11 mouse cellular contexts compared by ENCODE assay signal in the genomic region with DNA sequence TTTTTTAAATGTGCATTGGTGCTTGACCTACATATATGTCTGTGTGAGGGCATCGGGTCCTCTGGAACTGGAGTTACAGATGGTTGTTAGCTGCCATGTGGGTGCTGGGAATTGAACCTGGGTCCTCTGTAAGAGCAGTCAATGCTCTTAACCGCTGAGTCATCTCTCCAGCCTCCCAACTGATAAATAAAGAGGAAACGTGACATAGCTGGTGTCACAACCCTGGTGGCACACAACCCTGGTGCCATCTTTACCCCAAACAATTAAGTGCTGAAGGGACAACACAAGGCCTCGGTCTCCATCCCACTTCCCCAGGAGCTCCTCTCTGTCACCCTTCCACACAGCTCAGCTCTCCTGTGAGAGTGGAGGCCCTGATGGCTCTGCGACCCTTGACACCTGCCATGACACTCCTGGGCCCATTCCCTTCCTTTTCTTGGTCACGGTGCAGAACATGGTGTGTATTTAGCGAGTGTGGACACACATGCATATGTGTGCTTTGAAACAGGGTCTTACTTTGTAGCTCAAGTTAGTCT. TPM values are rescaled to one million over a fixed set of nuclear protein-coding genes. Genes with fewer than 3 reads are reported as not detected.
A peak's percentile ranks its signal among the peaks of the same experiment; 100 is the strongest.
DNase-seq lines count a peak whose midpoint lies in the region; ATAC-seq lines count a peak whose summit lies in the region.
"Had no signal": no experiment of that assay in that cellular context is flagged by ENCODE, and none has a peak within 500 bp of the region (broad histone marks: within the 10 kb centered on the region; RNA-seq: fewer than 3 reads in every experiment).

No protein-coding gene starts in this region.

- H3K4me2 ChIP-seq in limb, embryonic 13.5 days (replicated peaks), result peak overlapping the region; percentile 99

- peaks cover 18% of the 10 kb centered on the region for H3K9me3 ChIP-seq in megakaryocyte, embryonic 14.5 days
- H3K9me3 ChIP-seq in limb, embryonic 13.5 days, result no peaks in the 10 kb centered on the region

- peaks cover 41% of the 10 kb centered on the region for H3K4me1 ChIP-seq in megakaryocyte, embryonic 14.5 days
- H3K4me1 ChIP-seq in limb, embryonic 13.5 days, result peaks cover 54% of the 10 kb centered on the region

- intact Hi-C loops in heart, postnatal 14 days (cut with DNase I), result no loop called here

- peak; percentile 89 for DNase-seq in heart, adult 11 months
- no peak for DNase-seq in heart, postnatal 14 days
- no peak for DNase-seq in ovary, adult 18-20 months (ENCODE audit: low spot score)
- DNase-seq in adrenal gland, adult 2 months, result no peak
- no peak for DNase-seq in cerebellum, adult 11-12 months
- DNase-seq: B cell, adult 2 months; cerebellum, postnatal 14 days; kidney, postnatal 25 days had no signal

- no peak overlapping the region for H3K27ac ChIP-seq in limb, embryonic 13.5 days

- H3K27me3 ChIP-seq in megakaryocyte, embryonic 14.5 days (replicated peaks), result peaks cover 51% of the 10 kb centered on the region
- H3K27me3 ChIP-seq in limb, embryonic 13.5 days, result peaks cover 10% of the 10 kb centered on the region

- 90% methylated on average over 7 of the region's 7 CpGs for WGBS in limb, embryonic 13.5 days

- H3K9ac ChIP-seq in limb, embryonic 13.5 days, result peak overlapping the region; percentile 93

- H3K4me3 ChIP-seq in megakaryocyte, embryonic 14.5 days (replicated peaks), result peak overlapping the region; percentile 15
- H3K4me3 ChIP-seq in limb, embryonic 13.5 days, result peak overlapping the region; percentile 90

- ATAC-seq in megakaryocyte, adult 5-6 weeks (ENCODE audit: poor library complexity, severe bottlenecking), result no peak
- no peak for ATAC-seq in limb, embryonic 13.5 days (ENCODE audit: low FRiP score, low read depth)

- H3K36me3 ChIP-seq in megakaryocyte, embryonic 14.5 days (replicated peaks; ENCODE audit: low read length), result peaks cover 4% of the 10 kb centered on the region
- H3K36me3 ChIP-seq in limb, embryonic 13.5 days, result peaks cover 22% of the 10 kb centered on the region

RNA-seq across cellular contexts. Expression of a gene that starts 2.8 kb away (rescaled TPM):
- total RNA-seq in heart, postnatal 14 days (2021), result 10 to 100 TPM; 22.7 to 25.3 TPM
- polyA plus RNA-seq in megakaryocyte, embryonic 14.5 days (2012; ENCODE audit: insufficient read depth, low replicate concordance), result 2.7 and 4.0 TPM in 2 replicates
- total RNA-seq in megakaryocyte, adult 5-6 weeks (2015), result 0.71 and 1.3 TPM in 2 replicates
- total RNA-seq in megakaryocyte, adult 5-6 weeks (2017), result 0.70 and 2.5 TPM in 2 replicates
- polyA plus RNA-seq in limb, embryonic 13.5 days (2015; fragmentation: Nextera tagmentation; extraction: Ambion mirVana), result 19.5 and 20.5 TPM in 2 replicates
- total RNA-seq in adrenal gland, adult 2 months (2021), result 10 to 100 TPM; 21.8 to 22.5 TPM
- 23.8 and 30.7 TPM in 2 replicates for polyA plus RNA-seq in adrenal gland, adult 2 months (2012; rRNA removed)

RNA-seq across cellular contexts. Expression of a gene that starts 23.6 kb away (rescaled TPM):
- 10 to 100 TPM; 10.9 to 13.0 TPM for total RNA-seq in heart, postnatal 14 days (2021)
- polyA plus RNA-seq in megakaryocyte, embryonic 14.5 days (2012; ENCODE audit: insufficient read depth, low replicate concordance), result 0.35 and 1.5 TPM in 2 replicates
- 4.8 and 5.0 TPM in 2 replicates for total RNA-seq in megakaryocyte, adult 5-6 weeks (2015)
- 11.9 and 13.3 TPM in 2 replicates for total RNA-seq in megakaryocyte, adult 5-6 weeks (2017)
- polyA plus RNA-seq in limb, embryonic 13.5 days (2015; fragmentation: Nextera tagmentation; extraction: Ambion mirVana), result 35.3 and 36.2 TPM in 2 replicates
- 10 to 100 TPM; 24.2 to 25.2 TPM for total RNA-seq in adrenal gland, adult 2 months (2021)
- 8.5 and 10.2 TPM in 2 replicates for polyA plus RNA-seq in adrenal gland, adult 2 months (2012; rRNA removed)

RNA-seq across cellular contexts. Expression of a gene that starts 28.8 kb away (rescaled TPM):
- total RNA-seq in heart, postnatal 14 days (2021), result 1 to 10 TPM; 3.1 to 3.6 TPM
- 28.9 and 32.8 TPM in 2 replicates for polyA plus RNA-seq in megakaryocyte, embryonic 14.5 days (2012; ENCODE audit: insufficient read depth, low replicate concordance)
- total RNA-seq in megakaryocyte, adult 5-6 weeks (2015), result 2.3 and 3.5 TPM in 2 replicates
- 4.2 and 8.2 TPM in 2 replicates for total RNA-seq in megakaryocyte, adult 5-6 weeks (2017)
- 125 and 135 TPM in 2 replicates for polyA plus RNA-seq in limb, embryonic 13.5 days (2015; fragmentation: Nextera tagmentation; extraction: Ambion mirVana)
- total RNA-seq in adrenal gland, adult 2 months (2021), result 1 to 10 TPM; 2.5 to 5.1 TPM
- 19.4 and 23.9 TPM in 2 replicates for polyA plus RNA-seq in adrenal gland, adult 2 months (2012; rRNA removed)

RNA-seq across cellular contexts. Expression of a gene that starts 46.5 kb away (rescaled TPM):
- 1 to 10 TPM; 1.2 to 1.9 TPM for total RNA-seq in heart, postnatal 14 days (2021)
- 3.3 and 4.1 TPM in 2 replicates for polyA plus RNA-seq in megakaryocyte, embryonic 14.5 days (2012; ENCODE audit: insufficient read depth, low replicate concordance)
- 13.1 and 20.1 TPM in 2 replicates for total RNA-seq in megakaryocyte, adult 5-6 weeks (2015)
- total RNA-seq in megakaryocyte, adult 5-6 weeks (2017), result 11.6 and 14.8 TPM in 2 replicates
- polyA plus RNA-seq in limb, embryonic 13.5 days (2015; fragmentation: Nextera tagmentation; extraction: Ambion mirVana), result 0.97 and 1.0 TPM in 2 replicates
- total RNA-seq in adrenal gland, adult 2 months (2021), result 1 to 10 TPM; 7.8 to 8.4 TPM
- 25.4 and 26.9 TPM in 2 replicates for polyA plus RNA-seq in adrenal gland, adult 2 months (2012; rRNA removed)

RNA-seq across cellular contexts. Expression of a gene that starts 56.7 kb away (rescaled TPM):
- total RNA-seq in heart, postnatal 14 days (2021), result 100 to 1,000 TPM; 100 to 115 TPM
- polyA plus RNA-seq in megakaryocyte, embryonic 14.5 days (2012; ENCODE audit: insufficient read depth, low replicate concordance), result 104 and 138 TPM in 2 replicates
- total RNA-seq in megakaryocyte, adult 5-6 weeks (2015), result 74.1 and 78.0 TPM in 2 replicates
- total RNA-seq in megakaryocyte, adult 5-6 weeks (2017), result 35.1 and 35.4 TPM in 2 replicates
- 193 and 199 TPM in 2 replicates for polyA plus RNA-seq in limb, embryonic 13.5 days (2015; fragmentation: Nextera tagmentation; extraction: Ambion mirVana)
- total RNA-seq in adrenal gland, adult 2 months (2021), result 10 to 100 TPM; 77.7 to 87.8 TPM
- 78.6 and 81.4 TPM in 2 replicates for polyA plus RNA-seq in adrenal gland, adult 2 months (2012; rRNA removed)

Comparison
In these comparisons a context has a peak if more than half of its experiments do, and no peak if none do; other contexts are left out.
1. RNA of a gene that starts 2.8 kb away (total RNA-seq): 22.7 to 25.3 TPM in heart, postnatal 14 days and 21.8 to 22.5 TPM in adrenal gland, adult 2 months; 0.70 to 2.5 TPM in megakaryocyte, adult 5-6 weeks; every median in the first group is over 4 times any median in the second.